Mouse (Mus musculus): ENCODE data around the gene Eif4h. TPM values are rescaled to one million over a fixed set of nuclear protein-coding genes. Genes with fewer than 3 reads are reported as not detected.
A peak's percentile ranks its signal among the peaks of the same experiment; 100 is the strongest.
"Not testable (repeated sequence)": the region's sequence is repeated elsewhere in the genome, so short reads cannot be mapped to it uniquely, and the experiment has no call there.

The Eif4h gene
- total RNA-seq, 2 experiments from 2014 or later = 220 to 273 TPM

GRCm38 (mm10) chr5:134656708-134657107 lies 17.4 kb upstream of the Eif4h start:
- ATAC-seq (replicated peaks; ENCODE audit: low FRiP score, low TSS enrichment, poor library complexity, severe bottlenecking) = 0 out of 2 replicates have a peak, but pooled peaks have one; percentile 30

DNA sequence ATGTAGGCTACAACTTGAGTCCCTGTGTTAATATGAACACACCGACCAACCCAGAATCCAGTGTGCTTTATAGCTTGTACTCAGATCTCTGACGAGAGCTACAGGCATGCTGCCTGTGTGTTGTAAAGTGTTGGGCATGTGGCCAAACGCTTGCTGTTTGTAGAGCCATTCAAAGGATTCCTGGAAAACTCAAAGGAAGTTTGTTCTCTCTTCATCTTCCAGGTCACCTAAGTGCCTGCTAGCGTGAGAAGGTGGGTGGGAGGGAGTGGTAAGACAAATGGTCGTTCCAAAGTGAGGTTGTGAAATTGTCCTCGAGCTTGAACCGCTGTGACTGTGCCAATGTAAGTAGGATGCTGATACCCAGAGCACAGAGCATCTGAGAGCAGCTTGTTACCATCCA lies 12.7 kb upstream of the Eif4h start:
- no peak for ATAC-seq (replicated peaks; ENCODE audit: low FRiP score, low TSS enrichment, poor library complexity, severe bottlenecking)

GRCm38 (mm10) chr5:134650926-134651325 lies 11.6 kb upstream of the Eif4h start:
- peak; percentile 71; the same call in 1 of the 2 replicates for ATAC-seq (replicated peaks; ENCODE audit: low FRiP score, low TSS enrichment, poor library complexity, severe bottlenecking)

DNA sequence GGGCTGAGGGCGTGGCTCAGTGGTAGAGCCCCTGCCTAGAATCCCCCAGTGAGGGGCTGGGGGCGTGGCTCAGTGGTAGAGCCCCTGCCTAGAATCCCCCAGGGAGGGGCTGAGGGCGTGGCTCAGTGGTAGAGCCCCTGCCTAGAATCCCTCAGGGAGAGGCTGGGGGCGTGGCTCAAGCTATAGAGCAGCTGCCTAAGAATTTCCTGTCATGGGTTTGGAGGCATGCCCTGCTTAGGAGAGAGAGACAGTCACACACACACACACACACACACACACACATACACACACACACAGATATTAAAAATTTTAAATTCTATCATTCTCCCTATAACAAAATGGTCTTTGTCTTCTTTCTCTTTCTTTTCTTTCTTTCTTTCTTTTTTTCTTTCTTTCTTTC lies 9.7 kb upstream of the Eif4h start:
- ATAC-seq (replicated peaks; ENCODE audit: low FRiP score, low TSS enrichment, poor library complexity, severe bottlenecking) = not testable (repeated sequence)

DNA sequence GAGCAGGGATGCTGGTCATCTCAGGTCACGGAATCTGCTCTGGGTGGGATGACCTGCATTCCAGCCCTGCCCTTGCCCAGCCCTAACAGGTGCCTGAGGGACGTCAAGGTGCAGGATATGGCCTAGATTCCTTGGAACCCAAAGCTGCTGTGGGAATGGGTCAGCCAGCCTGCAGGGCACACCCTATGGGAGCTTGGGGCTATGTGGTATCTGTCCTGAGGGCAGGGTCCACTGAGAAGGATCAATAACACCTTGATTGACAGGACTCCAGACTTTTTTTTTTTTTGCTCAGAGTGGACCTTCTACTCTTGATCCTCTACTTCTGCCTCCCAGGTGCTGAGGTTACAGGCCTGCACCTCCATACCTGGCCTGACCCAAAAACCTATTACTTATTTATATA lies 8.1 kb upstream of the Eif4h start:
- ATAC-seq (replicated peaks; ENCODE audit: low FRiP score, low TSS enrichment, poor library complexity, severe bottlenecking) = no peak

- ATAC-seq (replicated peaks; ENCODE audit: low FRiP score, low TSS enrichment, poor library complexity, severe bottlenecking) = no peak
Measured at GRCm38 (mm10) chr5:134646461-134646860, 7.2 kb upstream of the Eif4h start.

GRCm38 (mm10) chr5:134644643-134645118 lies 5.4 kb upstream of the Eif4h start:
- ATAC-seq (replicated peaks; ENCODE audit: low FRiP score, low TSS enrichment, poor library complexity, severe bottlenecking) = no peak

DNA sequence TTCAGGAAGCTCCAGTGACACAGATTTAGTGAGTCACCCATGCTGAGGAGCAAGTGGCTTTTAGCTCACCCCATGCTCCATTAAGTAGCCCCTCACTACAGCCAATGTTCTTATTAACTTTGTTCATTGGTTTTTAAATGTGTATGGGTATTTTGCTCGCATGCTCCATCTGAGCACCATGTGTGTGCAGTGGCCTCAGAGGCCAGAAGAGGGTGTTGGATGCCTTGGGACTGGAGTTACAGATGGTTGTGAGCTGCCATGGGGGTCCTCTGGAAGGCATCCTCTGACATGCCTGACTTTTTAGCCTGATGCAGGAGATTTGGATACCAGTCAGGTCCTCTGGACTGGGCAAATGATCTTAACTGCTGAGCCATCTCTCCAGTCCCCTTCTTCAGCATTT lies 4.8 kb upstream of the Eif4h start:
- no peak for ATAC-seq (replicated peaks; ENCODE audit: low FRiP score, low TSS enrichment, poor library complexity, severe bottlenecking)

GRCm38 (mm10) chr5:134640371-134640770 lies 1.1 kb upstream of the Eif4h start:
- no peak for ATAC-seq (replicated peaks; ENCODE audit: low FRiP score, low TSS enrichment, poor library complexity, severe bottlenecking)

- no peak for ATAC-seq (replicated peaks; ENCODE audit: low FRiP score, low TSS enrichment, poor library complexity, severe bottlenecking)
Measured at GRCm38 (mm10) chr5:134638461-134639268, 625 bp downstream of the Eif4h start.

DNA sequence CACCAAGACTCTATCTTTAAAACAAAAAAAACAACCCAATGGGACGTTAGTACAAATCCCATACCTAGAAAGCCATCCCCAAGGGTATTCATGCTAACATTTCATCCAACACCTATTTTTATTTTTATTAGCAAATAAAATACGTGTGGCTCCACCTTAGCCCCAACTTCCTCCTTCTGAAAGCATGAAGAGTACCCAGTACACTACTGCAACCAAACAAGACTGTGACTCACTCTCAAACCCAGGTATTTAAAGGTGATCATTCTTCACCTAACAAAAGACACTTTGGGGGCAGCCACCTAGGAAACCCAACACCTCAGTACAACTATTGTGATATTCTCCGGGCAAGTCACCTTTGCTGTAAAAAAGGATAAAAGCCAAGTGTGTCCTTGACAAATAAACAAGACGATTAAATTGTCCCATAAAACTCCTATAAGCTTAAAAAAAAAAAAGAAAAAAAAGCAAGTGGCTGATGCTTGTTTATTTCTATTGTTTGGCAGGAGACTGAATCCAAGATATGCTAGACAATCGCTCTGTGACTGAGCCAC lies 1.4 kb downstream of the Eif4h start:
- no peak for ATAC-seq (replicated peaks; ENCODE audit: low FRiP score, low TSS enrichment, poor library complexity, severe bottlenecking)

- no peak for ATAC-seq (replicated peaks; ENCODE audit: low FRiP score, low TSS enrichment, poor library complexity, severe bottlenecking)
Measured at GRCm38 (mm10) chr5:134632841-134633240, 6.4 kb downstream of the Eif4h start.

DNA sequence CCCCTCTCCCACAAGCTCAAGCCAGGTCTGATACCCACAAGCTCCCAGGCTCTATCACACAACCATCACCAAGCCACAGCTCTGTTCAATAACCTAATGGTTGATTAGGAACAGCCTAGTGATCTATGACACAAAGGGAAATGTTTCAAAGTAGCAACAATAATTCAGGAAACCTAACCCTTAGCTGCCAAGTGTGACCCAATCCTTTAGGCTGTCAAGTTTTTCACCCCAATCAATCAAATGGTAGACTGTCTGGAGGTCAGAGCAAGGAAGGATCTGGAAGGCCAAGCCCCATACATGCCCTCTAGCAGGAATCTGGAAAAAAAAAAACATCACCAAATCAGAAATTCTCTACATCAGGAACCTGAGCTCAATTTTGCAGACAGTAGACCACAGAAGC lies 8.5 kb downstream of the Eif4h start:
- ATAC-seq (replicated peaks; ENCODE audit: low FRiP score, low TSS enrichment, poor library complexity, severe bottlenecking) = no peak

GRCm38 (mm10) chr5:134629508-134629907 lies 9.8 kb downstream of the Eif4h start:
- ATAC-seq (replicated peaks; ENCODE audit: low FRiP score, low TSS enrichment, poor library complexity, severe bottlenecking) = no peak

DNA sequence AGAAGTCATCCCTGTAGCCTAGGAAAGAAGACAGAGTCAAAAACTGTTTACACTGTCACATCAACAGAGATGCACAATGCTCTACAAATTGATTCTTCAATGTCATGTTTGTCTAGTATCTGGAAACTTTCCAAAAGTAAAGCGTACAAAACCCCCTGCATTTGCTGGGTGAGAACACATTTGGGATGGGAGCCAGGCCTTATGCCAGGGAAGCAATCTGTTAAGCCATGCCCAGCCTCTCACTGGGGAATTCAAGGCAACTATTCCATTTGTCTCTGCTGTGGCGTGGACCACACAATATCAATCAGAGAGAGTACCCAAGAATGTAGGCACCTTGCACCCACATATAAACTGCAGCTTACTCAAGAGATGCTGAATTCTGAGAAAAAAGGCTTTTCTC lies 17.2 kb downstream of the Eif4h start:
- ATAC-seq (replicated peaks; ENCODE audit: low FRiP score, low TSS enrichment, poor library complexity, severe bottlenecking) = no peak

DNA sequence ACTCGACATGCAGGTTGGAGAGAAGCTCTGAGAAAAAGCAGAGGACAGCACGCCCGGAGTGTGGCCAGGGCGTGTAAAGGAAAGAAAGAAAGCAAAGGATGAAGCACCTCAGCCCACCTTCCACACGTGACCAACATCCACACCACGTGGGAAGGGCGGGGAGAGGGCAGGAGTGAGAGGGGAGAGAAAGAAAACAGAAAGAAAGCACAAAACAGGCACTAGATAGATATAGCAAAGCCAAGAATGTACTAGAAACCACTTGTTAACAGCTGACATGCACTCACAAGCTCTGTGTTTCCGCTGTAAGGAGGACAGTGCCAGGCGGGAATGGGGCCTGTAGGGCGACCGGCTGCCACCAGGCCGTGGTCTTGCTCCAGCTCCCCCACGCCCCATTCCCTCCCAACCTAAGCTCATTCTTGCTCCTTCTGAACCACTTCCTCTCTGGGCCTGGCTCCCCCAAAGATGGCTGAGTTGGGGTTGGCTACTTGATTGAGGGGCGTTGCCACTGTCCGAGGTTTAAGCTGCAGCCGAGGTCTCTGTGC lies 18.1 kb downstream of the Eif4h start:
- no peak for ATAC-seq (replicated peaks; ENCODE audit: low FRiP score, low TSS enrichment, poor library complexity, severe bottlenecking)

GRCm38 (mm10) chr5:134620457-134620856 lies 18.8 kb downstream of the Eif4h start:
- no peak for ATAC-seq (replicated peaks; ENCODE audit: low FRiP score, low TSS enrichment, poor library complexity, severe bottlenecking)

- ATAC-seq (replicated peaks; ENCODE audit: low FRiP score, low TSS enrichment, poor library complexity, severe bottlenecking) = peak; percentile 51; the same call in 1 of the 2 replicates
Measured at GRCm38 (mm10) chr5:134617071-134617470, 22.2 kb downstream of the Eif4h start.

DNA sequence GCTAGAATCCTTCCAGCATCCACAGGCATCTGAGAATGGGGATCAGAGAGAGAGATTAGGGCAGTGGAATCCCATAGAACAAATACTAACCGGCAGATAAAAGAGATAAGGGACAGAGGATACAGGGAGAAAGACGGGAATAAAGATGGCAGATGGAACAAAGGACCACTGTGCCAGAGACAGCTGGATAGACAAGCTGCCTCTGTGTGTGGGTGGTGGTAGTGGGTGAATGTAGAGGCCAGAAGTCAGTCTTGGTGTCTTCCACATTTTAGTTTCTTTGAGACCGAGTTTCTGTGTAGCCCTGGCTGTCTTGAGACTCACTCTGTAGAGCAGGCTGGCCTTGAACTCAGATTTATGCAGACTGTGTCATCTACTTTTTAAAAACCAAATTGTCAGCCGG lies 23.5 kb downstream of the Eif4h start:
- no peak for ATAC-seq (replicated peaks; ENCODE audit: low FRiP score, low TSS enrichment, poor library complexity, severe bottlenecking)

GRCm38 (mm10) chr5:134615380-134615779 lies 23.9 kb downstream of the Eif4h start:
- no peak for ATAC-seq (replicated peaks; ENCODE audit: low FRiP score, low TSS enrichment, poor library complexity, severe bottlenecking)

- peak; percentile 46 for ATAC-seq (replicated peaks; ENCODE audit: low FRiP score, low TSS enrichment, poor library complexity, severe bottlenecking)
Measured at GRCm38 (mm10) chr5:134614802-134615201, 24.5 kb downstream of the Eif4h start, which contains the start of gene Lat2. Lat2 (minus strand) TSS chr5:134615025.
